Mouse (Mus musculus): Measurements from ENCODE around the gene Ttll11. TPM values are rescaled to one million over a fixed set of nuclear protein-coding genes. Genes with fewer than 3 reads are reported as not detected.

Gene Ttll11
- total RNA-seq, 2 experiments from 2014 or later, result 38.2 to 43.3 TPM

GRCm38 (mm10) chr2:35801759-35802158 is 178.0 kb downstream of the Ttll11 start:
- DNase-seq (ENCODE audit: low spot score in 2 of 2), result no peak
- intact Hi-C loops (cut with DNase I), result no loop called here

- no peak for DNase-seq (ENCODE audit: low spot score in 2 of 2)
- intact Hi-C loops (cut with DNase I), result no loop called here
Observed at GRCm38 (mm10) chr2:35799073-35799472, 180.6 kb downstream of the Ttll11 start.

GRCm38 (mm10) chr2:35797998-35798397 is 181.7 kb downstream of the Ttll11 start:
- DNase-seq (ENCODE audit: low spot score in 2 of 2), result no peak
- intact Hi-C loops (cut with DNase I), result no loop called here

- intact Hi-C loops (cut with DNase I), result no loop called here
- peak in 1 of 2 experiments; percentile 53 for DNase-seq (ENCODE audit: low spot score in 2 of 2)
Observed at GRCm38 (mm10) chr2:35789362-35790326, 190.1 kb downstream of the Ttll11 start.

- intact Hi-C loops (cut with DNase I), result no loop called here
- DNase-seq (ENCODE audit: low spot score in 2 of 2), result no peak
Observed at GRCm38 (mm10) chr2:35785877-35786276, 193.8 kb downstream of the Ttll11 start.

- intact Hi-C loops (cut with DNase I), result no loop called here
- DNase-seq (ENCODE audit: low spot score in 2 of 2), result no peak
Observed at GRCm38 (mm10) chr2:35783368-35783767, 196.3 kb downstream of the Ttll11 start.

GRCm38 (mm10) chr2:35779266-35779665 is 200.4 kb downstream of the Ttll11 start:
- intact Hi-C loops (cut with DNase I), result no loop called here
- DNase-seq (ENCODE audit: low spot score in 2 of 2), result peak in 1 of 2 experiments; percentile 75

GRCm38 (mm10) chr2:35776935-35777334 is 202.8 kb downstream of the Ttll11 start:
- intact Hi-C loops (cut with DNase I), result no loop called here
- DNase-seq (ENCODE audit: low spot score in 2 of 2), result peak in 1 of 2 experiments; percentile 71

- peak; percentile 41 to 93 for DNase-seq (ENCODE audit: low spot score in 2 of 2)
- intact Hi-C loops (cut with DNase I), result no loop called here
Observed at GRCm38 (mm10) chr2:35775651-35776055, 204.1 kb downstream of the Ttll11 start.

- DNase-seq (ENCODE audit: low spot score in 2 of 2), result peak in 1 of 2 experiments; percentile 70
- intact Hi-C loops (cut with DNase I), result no loop called here
Observed at GRCm38 (mm10) chr2:35770541-35770940, 209.2 kb downstream of the Ttll11 start.

GRCm38 (mm10) chr2:35769398-35769797 is 210.3 kb downstream of the Ttll11 start:
- intact Hi-C loops (cut with DNase I), result no loop called here

GRCm38 (mm10) chr2:35768538-35769238 is 211.0 kb downstream of the Ttll11 start:
- peak; percentile 74 to 95 for DNase-seq (ENCODE audit: low spot score in 2 of 2)
- intact Hi-C loops (cut with DNase I), result loop anchor here (1.0 kb wide), 3 partner anchors 21 to 210 kb away; partner anchors contain the start of gene Dab2ip

More at GRCm38 (mm10) chr2:35769398-35769797, 210.3 kb downstream of the Ttll11 start:
- peak in 1 of 2 experiments; percentile 61 for DNase-seq (ENCODE audit: low spot score in 2 of 2)

GRCm38 (mm10) chr2:35767834-35768537 is 211.7 kb downstream of the Ttll11 start:
- intact Hi-C loops (cut with DNase I), result loop anchor here (1.0 kb wide), 3 partner anchors 21 to 210 kb away; partner anchors contain the start of gene Dab2ip
- peak; percentile 60 to 95 for DNase-seq (ENCODE audit: low spot score in 2 of 2)

GRCm38 (mm10) chr2:35764328-35764727 is 215.4 kb downstream of the Ttll11 start:
- intact Hi-C loops (cut with DNase I), result no loop called here
- no peak for DNase-seq (ENCODE audit: low spot score in 2 of 2)

GRCm38 (mm10) chr2:35763818-35764217 is 215.9 kb downstream of the Ttll11 start:
- intact Hi-C loops (cut with DNase I), result no loop called here
- no peak for DNase-seq (ENCODE audit: low spot score in 2 of 2)

- intact Hi-C loops (cut with DNase I), result no loop called here
- DNase-seq (ENCODE audit: low spot score in 2 of 2), result no peak
Observed at GRCm38 (mm10) chr2:35761458-35761857, 218.3 kb downstream of the Ttll11 start.

- intact Hi-C loops (cut with DNase I), result no loop called here
- no peak for DNase-seq (ENCODE audit: low spot score in 2 of 2)
Observed at GRCm38 (mm10) chr2:35760867-35761266, 218.8 kb downstream of the Ttll11 start.

GRCm38 (mm10) chr2:35760352-35760751 is 219.4 kb downstream of the Ttll11 start:
- DNase-seq (ENCODE audit: low spot score in 2 of 2), result peak in 1 of 2 experiments; percentile 39
- intact Hi-C loops (cut with DNase I), result no loop called here

- intact Hi-C loops (cut with DNase I), result loop anchor here (10.0 kb wide), 1 partner anchor 148 kb away; no protein-coding TSS in a partner anchor
Observed at GRCm38 (mm10) chr2:35756467-35756866, 223.2 kb downstream of the Ttll11 start.

More at GRCm38 (mm10) chr2:35756467-35756866, 223.2 kb downstream of the Ttll11 start:
- no peak for DNase-seq (ENCODE audit: low spot score in 2 of 2)
